Mouse (Mus musculus) mouse embryonic stem cell (cell line): ENCODE measurements around the gene Vmn1r54.
"Not testable (repeated sequence)": the region's sequence is repeated elsewhere in the genome, so short reads cannot be mapped to it uniquely, and the experiment has no call there.

Source experiments
- in situ Hi-C, 2 experiments: fragments of 300-500 bp; cut with MboI; formaldehyde crosslinking; loops; 1 replicate in 1 of 2; 3 replicates in 1 of 2; pipeline ENCODE4 v1.14.3; 2019 to 2020; ENCODE audit warnings: low sequenced_read_pairs in 2 of 2, low pct_unique_long_range_greater_than_20kb in 1 of 2, mixed read lengths in 1 of 2; ENCODE audit not compliant: unreplicated experiment in 1 of 2

The Vmn1r54 gene

GRCm38 (mm10) chr6:90246000-90246399 is at the start of gene Vmn1r54:
Gene Vmn1r54, plus strand, starts transcription at chr6:90246300.
- in situ Hi-C loops = no loop called here

GRCm38 (mm10) chr6:90202493-90202892 is 43.6 kb upstream of the Vmn1r54 start, which contains the start of gene V1ra8:
Gene V1ra8, plus strand, starts transcription at chr6:90202793.
- in situ Hi-C loops = not testable (repeated sequence)

- in situ Hi-C loops = no loop called here
Measured at GRCm38 (mm10) chr6:90224338-90224737, 21.8 kb upstream of the Vmn1r54 start, which contains the start of gene Vmn1r53. Gene Vmn1r53, minus strand, starts transcription at chr6:90224438.

- in situ Hi-C loops = not testable (repeated sequence)
Measured at GRCm38 (mm10) chr6:90232114-90232513, 14.0 kb upstream of the Vmn1r54 start.

GRCm38 (mm10) chr6:90232681-90233080 is 13.4 kb upstream of the Vmn1r54 start:
- in situ Hi-C loops = no loop called here

GRCm38 (mm10) chr6:90244019-90244418 is 2.1 kb upstream of the Vmn1r54 start:
- in situ Hi-C loops = no loop called here

- in situ Hi-C loops = no loop called here
Measured at GRCm38 (mm10) chr6:90288265-90288664, 42.2 kb downstream of the Vmn1r54 start.

- in situ Hi-C loops = loop anchor here in 1 of 2 experiments (25.0 kb wide), 1 partner anchor 614 kb away; no protein-coding TSS in a partner anchor
Measured at GRCm38 (mm10) chr6:90300919-90301318, 54.8 kb downstream of the Vmn1r54 start, which contains the start of gene BC048671. Gene BC048671, plus strand, starts transcription at chr6:90301219.

- in situ Hi-C loops = loop anchor here in 1 of 2 experiments (25.0 kb wide), 1 partner anchor 619 kb away; no protein-coding TSS in a partner anchor
Measured at GRCm38 (mm10) chr6:90306315-90306975, 60.3 kb downstream of the Vmn1r54 start.

- in situ Hi-C loops = loop anchor here in 1 of 2 experiments (25.0 kb wide), 1 partner anchor 622 kb away; no protein-coding TSS in a partner anchor
Measured at GRCm38 (mm10) chr6:90308839-90309778, 63.0 kb downstream of the Vmn1r54 start.

- in situ Hi-C loops = loop anchor here in 1 of 2 experiments (25.0 kb wide), 1 partner anchor 629 kb away; no protein-coding TSS in a partner anchor
Measured at GRCm38 (mm10) chr6:90315961-90316360, 69.9 kb downstream of the Vmn1r54 start.

- in situ Hi-C loops = loop anchor here in 1 of 2 experiments (25.0 kb wide), 1 partner anchor 630 kb away; no protein-coding TSS in a partner anchor
Measured at GRCm38 (mm10) chr6:90317510-90318258, 71.6 kb downstream of the Vmn1r54 start.

- in situ Hi-C loops = loop anchor here in 1 of 2 experiments (25.0 kb wide), 1 partner anchor 632 kb away; no protein-coding TSS in a partner anchor
Measured at GRCm38 (mm10) chr6:90319019-90319418, 72.9 kb downstream of the Vmn1r54 start.

- in situ Hi-C loops = loop anchor here (10.0 to 25.0 kb wide), 2 partner anchors 632 to 645 kb away; no protein-coding TSS in a partner anchor
Measured at GRCm38 (mm10) chr6:90319475-90320191, 73.5 kb downstream of the Vmn1r54 start.

GRCm38 (mm10) chr6:90320429-90320828 is 74.3 kb downstream of the Vmn1r54 start:
- in situ Hi-C loops = loop anchor here (10.0 to 25.0 kb wide), 2 partner anchors 633 to 646 kb away; no protein-coding TSS in a partner anchor
